Mouse (Mus musculus) inflammation-experienced regulatory T-cells, adult 6 months (primary cell): ENCODE results near the gene Txlnb. TPM values are rescaled to one million over a fixed set of nuclear protein-coding genes. Genes with fewer than 3 reads are reported as not detected.

Experiments
- ATAC-seq: one replicate; pipeline ENCODE4 v1.8.0; 2017
- polyA plus RNA-seq, 3 experiments: library from polyadenylated mRNA; unstranded; fragments of 100-300 nt; shearing (Covaris generic); gene quantifications; one replicate each; pipeline ENCODE4 v1.2.1; 2017

The Txlnb gene
- polyA plus RNA-seq, 3 experiments from 2014 or later: 1.7 to 2.1 (median 1.9) TPM

DNA sequence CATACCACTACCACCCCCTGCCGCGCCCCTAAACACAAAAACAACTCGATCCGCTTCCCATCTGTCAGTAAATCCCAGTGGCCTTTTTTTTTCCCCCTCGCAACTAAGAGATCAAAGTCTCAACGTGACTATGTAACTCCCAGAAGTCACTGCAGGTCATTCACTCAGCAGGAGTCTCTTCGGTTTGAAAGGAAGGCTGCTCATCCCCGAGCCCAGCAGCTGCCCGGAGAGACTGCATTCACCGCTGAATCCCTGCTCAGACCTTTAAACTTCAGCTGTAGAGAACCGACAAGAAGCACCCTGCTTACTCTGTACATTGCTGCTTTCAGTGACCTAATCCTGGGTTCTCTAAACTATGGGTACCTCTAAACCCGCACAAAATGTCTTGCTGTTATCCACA lies 31.4 kb downstream of the Txlnb start:
- no peak for ATAC-seq

GRCm38 (mm10) chr10:17829205-17829604 lies 33.2 kb downstream of the Txlnb start:
- no peak for ATAC-seq

- no peak for ATAC-seq
Observed at GRCm38 (mm10) chr10:17831041-17831440, 35.0 kb downstream of the Txlnb start.

DNA sequence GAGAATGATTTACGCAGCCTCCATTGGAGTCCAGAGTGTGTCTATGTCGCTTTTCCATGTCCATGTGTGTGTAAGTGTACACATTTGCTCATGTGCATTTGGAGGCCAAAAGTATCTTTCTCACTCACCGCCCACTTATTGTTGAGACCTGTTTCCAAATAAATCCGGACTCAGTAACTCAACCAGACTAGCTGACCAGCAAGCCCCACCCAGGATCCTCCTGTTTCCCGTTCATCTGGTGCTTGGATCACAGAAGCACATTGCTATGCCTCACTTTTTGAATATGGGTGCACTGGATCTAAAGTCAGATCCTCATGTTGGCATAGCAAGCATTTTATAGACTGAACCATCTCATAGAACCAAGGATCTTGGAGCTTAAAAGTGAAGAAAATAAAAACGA lies 39.0 kb downstream of the Txlnb start:
- ATAC-seq: no peak

GRCm38 (mm10) chr10:17836275-17836674 lies 40.2 kb downstream of the Txlnb start:
- no peak for ATAC-seq

DNA sequence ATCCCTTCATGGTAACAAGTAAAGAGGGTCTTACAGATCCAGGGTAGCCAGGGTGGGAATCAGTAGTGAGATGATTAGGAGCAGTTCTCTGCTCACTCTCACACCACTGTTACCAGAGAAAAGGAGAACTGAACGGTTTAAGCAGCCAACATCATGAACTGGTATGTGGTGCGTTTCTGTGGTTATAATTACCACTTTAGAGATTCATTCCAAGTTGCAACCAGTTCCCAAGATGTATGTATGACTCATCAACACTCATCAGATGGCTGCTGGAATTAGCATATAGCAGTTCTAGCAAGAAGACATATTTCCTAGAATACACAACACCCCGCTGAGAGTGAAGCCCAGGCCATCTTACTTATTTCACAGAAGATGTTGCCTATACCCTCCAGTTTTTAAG lies 46.0 kb downstream of the Txlnb start:
- ATAC-seq: no peak

DNA sequence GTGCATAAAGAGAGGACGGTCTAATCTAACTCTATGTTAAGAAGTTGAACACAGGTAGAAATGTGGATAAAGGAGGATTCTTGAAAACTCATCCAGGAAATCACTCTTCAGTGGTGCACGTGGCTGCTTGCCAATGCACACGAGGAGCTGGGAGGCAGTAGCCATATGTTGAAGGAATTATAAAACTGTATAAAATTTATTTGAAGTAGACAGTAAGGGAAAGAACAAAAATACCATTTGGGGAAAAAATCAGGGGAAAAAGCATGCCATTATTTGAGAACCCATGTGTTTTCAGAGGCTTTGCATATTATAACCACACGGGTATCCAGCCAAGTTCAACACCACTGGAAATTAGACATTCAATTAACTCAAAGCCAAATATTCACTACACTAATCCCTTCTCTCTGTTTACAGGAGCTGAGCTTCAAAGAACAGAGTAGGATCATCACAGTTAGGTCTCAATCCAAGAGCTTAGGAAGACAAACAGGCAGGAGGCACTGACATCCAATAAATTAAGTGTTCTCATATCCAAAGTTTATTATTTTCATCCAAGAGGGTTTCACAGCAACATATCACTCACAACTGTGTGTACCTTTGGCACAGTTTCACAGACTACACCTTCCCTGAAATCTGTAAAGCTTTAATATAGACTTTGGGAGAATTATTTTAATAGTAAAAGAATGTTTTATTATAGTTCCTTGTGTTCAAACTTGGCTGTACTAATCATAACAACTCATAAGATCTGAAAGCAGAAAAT lies 48.9 kb downstream of the Txlnb start:
- no peak for ATAC-seq

- ATAC-seq: no peak
Observed at GRCm38 (mm10) chr10:17857647-17858261, 61.7 kb downstream of the Txlnb start.

DNA sequence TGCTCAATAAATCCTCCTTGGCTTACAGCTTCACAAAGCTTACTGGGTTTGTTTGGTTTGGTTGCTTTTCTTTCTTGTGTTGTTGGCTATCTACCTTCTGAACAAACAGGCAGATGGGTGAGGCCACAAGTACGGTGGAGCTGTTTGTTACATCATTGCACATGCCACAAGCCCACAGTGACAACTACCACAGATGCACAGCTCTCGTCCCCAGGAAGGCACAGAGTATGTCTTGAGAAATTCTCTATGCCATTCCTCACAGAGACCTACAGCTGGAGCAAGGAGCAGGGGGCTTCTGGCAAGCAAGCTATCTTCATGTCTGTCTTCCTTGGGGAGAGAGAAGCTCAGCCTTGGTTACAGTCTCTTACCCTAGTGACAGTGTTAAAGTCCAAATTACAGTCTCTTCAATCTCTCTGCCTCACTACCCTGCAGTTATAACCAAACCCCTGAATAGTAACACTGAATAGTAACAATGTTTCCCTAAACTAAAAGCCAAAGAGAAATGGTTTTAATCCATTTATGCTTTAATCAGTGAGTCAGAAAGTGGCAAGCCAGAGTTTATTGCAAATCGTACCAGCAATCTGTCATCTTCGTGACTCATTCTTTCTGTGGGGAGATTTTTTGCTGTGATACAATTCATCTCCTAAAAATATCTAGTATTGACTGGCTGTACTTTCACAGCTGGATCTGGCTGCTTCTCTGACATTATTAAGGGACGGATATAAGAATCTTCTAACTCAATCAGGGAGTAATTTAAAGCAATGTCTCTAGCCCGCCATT lies 64.9 kb downstream of the Txlnb start:
- no peak for ATAC-seq

- peak; percentile 99 for ATAC-seq
Observed at GRCm38 (mm10) chr10:17869822-17870662, 74.0 kb downstream of the Txlnb start.

GRCm38 (mm10) chr10:17878002-17878919 lies 82.2 kb downstream of the Txlnb start:
- ATAC-seq: no peak

DNA sequence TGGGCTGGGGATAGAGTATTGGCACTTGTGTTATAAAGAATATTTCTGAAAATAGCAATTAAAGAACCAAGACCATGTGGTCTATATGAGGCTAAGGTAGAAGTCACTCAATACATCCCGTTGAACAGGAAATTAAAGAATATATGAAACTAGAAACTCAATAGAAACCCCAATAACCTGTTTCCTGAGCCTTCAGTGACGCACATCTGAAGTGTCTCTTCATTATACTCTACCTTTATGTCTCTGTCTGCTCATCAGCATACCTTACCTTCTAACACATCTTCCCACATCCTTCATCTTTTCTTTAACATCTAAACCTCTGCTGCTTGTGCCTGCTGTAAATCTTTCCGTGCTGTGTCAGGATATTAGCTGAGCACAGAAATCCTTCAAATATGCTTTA lies 84.0 kb downstream of the Txlnb start:
- ATAC-seq: peak; percentile 75

DNA sequence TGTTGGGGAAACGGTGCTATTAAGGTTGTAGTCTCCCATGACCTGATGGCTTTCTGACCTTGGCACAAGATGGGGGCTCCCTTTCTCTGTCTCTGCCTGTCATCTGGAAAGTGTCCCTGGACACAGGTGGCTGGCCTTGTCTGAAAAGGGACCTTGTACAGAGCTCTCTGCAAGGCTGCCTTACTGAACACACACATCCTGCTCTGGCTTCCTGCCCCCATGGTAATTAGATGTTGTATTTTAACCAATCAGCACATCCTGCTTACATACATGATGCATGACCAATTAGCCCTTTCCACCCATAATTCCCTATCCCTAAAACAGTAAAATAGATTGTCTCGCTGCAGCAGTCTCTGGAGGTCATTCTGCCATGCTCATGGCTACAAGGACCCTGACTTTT lies 84.7 kb downstream of the Txlnb start:
- ATAC-seq: peak; percentile 46

Other genes with a start within 250 kb of the Txlnb start
- 1 to 10 TPM; 5.5 to 8.0 (median 7.7) TPM for gene Cited2, start 73.0 kb upstream of the Txlnb start, polyA plus RNA-seq
- 10 to 100 TPM; 20.6 to 36.9 (median 27.7) TPM for gene Heca, start 151.8 kb downstream of the Txlnb start, polyA plus RNA-seq
- gene Abracl, start 227.1 kb downstream of the Txlnb start, polyA plus RNA-seq: 100 to 1,000 TPM; 410 to 733 (median 423) TPM